Mouse (Mus musculus) megakaryocyte, embryonic 14.5 days (primary cell): ENCODE data around the gene Elavl1.

Source experiments
- FLI1 ChIP-seq: IDR thresholded peaks from 2 replicates; pipeline ENCODE4 v1.6.1; 2012; ENCODE audit warnings: low read length, inconsistent platforms, mixed read lengths
- GATA1 ChIP-seq: IDR thresholded peaks from 3 replicates; pipeline ENCODE4 v1.6.1; 2012; ENCODE audit warnings: mixed read lengths, low read length, inconsistent platforms, borderline replicate concordance

GRCm38 (mm10) chr8:4258678-4259077 lies 66.5 kb downstream of the Elavl1 start:
- TF ChIP-seq GATA1 = no peak
- TF ChIP-seq FLI1 = no peak
